Mouse (Mus musculus): ENCODE measurements around the gene Prkacb. TPM values are rescaled to one million over a fixed set of nuclear protein-coding genes. Genes with fewer than 3 reads are reported as not detected.
A peak's percentile ranks its signal among the peaks of the same experiment; 100 is the strongest.
"Not testable (repeated sequence)": the region's sequence is repeated elsewhere in the genome, so short reads cannot be mapped to it uniquely, and the experiment has no call there.

The Prkacb gene
- polyA plus RNA-seq, 1 experiment from 2014 or later, result 37.5 TPM

- no peak overlapping the region for H3K9ac ChIP-seq (replicated peaks; ENCODE audit: low read depth)
- H3K27ac ChIP-seq (ENCODE audit: low read length), result no peak overlapping the region
- H3K9me3 ChIP-seq (ENCODE audit: low read length), result no peaks in the 10 kb centered on the region
- no peaks in the 10 kb centered on the region for H3K4me1 ChIP-seq (ENCODE audit: insufficient read depth, low read depth, low read length)
- no peaks in the 10 kb centered on the region for H3K27me3 ChIP-seq (replicated peaks; ENCODE audit: insufficient read depth, low read length)
- DNase-seq (ENCODE audit: low spot score), result no peak
- TF ChIP-seq CTCF (IDR thresholded peaks at IDR 0.05), result no peak
- WGBS, result 90% methylated on average over 5 of the region's 5 CpGs
- no peak for ATAC-seq
- H3K4me2 ChIP-seq (replicated peaks; ENCODE audit: low read depth, low read length), result no peak overlapping the region
- H3K4me3 ChIP-seq (ENCODE audit: low read depth, low read length), result no peak overlapping the region
- H3K36me3 ChIP-seq (ENCODE audit: insufficient read depth, low read length), result peaks cover 21% of the 10 kb centered on the region
Measured at GRCm38 (mm10) chr3:146741158-146741557, 71.6 kb downstream of the Prkacb start.

- DNase-seq (ENCODE audit: low spot score); H3K9ac ChIP-seq (replicated peaks; ENCODE audit: low read depth); H3K4me3 ChIP-seq (ENCODE audit: low read depth, low read length); H3K27ac ChIP-seq (ENCODE audit: low read length); H3K9me3 ChIP-seq (ENCODE audit: low read length); ATAC-seq; H3K4me2 ChIP-seq (replicated peaks; ENCODE audit: low read depth, low read length); H3K4me1 ChIP-seq (ENCODE audit: insufficient read depth, low read depth, low read length); H3K27me3 ChIP-seq (replicated peaks; ENCODE audit: insufficient read depth, low read length): not testable (repeated sequence)
- H3K36me3 ChIP-seq (ENCODE audit: insufficient read depth, low read length), result peaks cover 17% of the 10 kb centered on the region
- WGBS, result 74% methylated on average over 6 of the region's 6 CpGs
Measured at GRCm38 (mm10) chr3:146736186-146736585, 76.6 kb downstream of the Prkacb start.

DNA sequence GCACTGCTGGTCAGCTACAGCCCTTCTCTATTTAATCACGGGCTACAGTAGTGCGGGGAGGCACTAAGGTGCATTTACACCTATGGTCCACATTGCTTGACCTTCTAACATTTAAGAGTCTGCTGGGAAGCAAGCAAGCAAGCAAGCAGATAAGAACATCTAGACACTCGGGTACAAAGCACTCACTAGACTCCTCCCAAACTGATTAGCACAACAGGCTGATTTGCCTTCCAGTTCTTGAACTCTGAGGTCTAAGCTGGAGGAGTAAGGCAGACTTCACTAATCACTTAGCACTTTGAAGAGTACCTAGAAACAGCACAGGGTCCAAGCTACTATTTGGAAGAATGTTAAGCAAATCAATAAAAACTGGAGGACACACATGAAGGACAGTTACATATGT, 77.1 kb downstream of the Prkacb start:
- TF ChIP-seq EP300 (IDR thresholded peaks at IDR 0.05), result no peak
- TF ChIP-seq CTCF (IDR thresholded peaks at IDR 0.05), result no peak
- 67% methylated on average over 3 of the region's 3 CpGs for WGBS
- no peaks in the 10 kb centered on the region for H3K9me3 ChIP-seq (ENCODE audit: low read length)
- H3K4me1 ChIP-seq (ENCODE audit: insufficient read depth, low read depth, low read length), result no peaks in the 10 kb centered on the region
- no peak for DNase-seq (ENCODE audit: low spot score)
- no peak overlapping the region for H3K4me2 ChIP-seq (replicated peaks; ENCODE audit: low read depth, low read length)
- no peak overlapping the region for H3K27ac ChIP-seq (ENCODE audit: low read length)
- no peak overlapping the region for H3K9ac ChIP-seq (replicated peaks; ENCODE audit: low read depth)
- no peak for ATAC-seq
- peaks cover 14% of the 10 kb centered on the region for H3K36me3 ChIP-seq (ENCODE audit: insufficient read depth, low read length)
- H3K4me3 ChIP-seq (ENCODE audit: low read depth, low read length), result no peak overlapping the region
- H3K27me3 ChIP-seq (replicated peaks; ENCODE audit: insufficient read depth, low read length), result no peaks in the 10 kb centered on the region

DNA sequence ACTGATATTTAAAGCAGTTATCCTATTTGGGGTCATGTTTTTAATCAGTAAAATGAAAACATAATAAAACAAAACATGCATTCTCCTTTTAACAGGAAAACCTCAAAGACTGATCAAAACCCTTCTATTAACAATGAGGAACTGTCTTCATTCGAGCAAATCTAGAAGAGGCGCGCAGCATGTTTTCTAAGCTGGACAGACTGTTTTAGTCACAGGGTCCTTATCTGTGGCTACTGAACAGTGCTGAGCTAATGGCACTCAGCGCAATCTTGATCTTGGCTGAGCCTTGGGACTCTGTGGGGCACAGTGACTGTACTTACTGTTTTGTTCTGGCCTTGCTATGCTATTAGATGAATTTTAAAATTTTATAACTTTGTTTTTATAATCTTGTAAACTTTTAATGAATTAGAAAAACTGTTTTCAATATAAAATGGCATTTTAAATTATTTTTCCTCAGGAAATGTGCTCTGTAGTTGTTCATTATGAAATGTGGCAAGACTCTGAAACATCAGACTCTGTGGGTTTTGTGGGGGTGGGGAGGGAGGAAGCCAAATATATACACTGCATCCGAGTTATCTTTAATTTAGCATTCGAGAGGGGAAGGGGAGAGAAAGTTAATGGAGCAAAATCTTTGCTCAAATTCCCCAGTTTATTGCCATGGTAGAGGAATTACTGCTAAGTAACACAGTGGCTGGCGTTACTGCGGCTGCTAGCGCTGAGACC, 77.7 kb downstream of the Prkacb start:
- no peak for TF ChIP-seq CTCF (IDR thresholded peaks at IDR 0.05)
- TF ChIP-seq EP300 (IDR thresholded peaks at IDR 0.05), result no peak
- Histone ChIP-seq H3K36me3 (ENCODE audit: insufficient read depth, low read length) (peaks cover 14% of the 10 kb centered on the region), H3K4me1 (ENCODE audit: insufficient read depth, low read depth, low read length) (no peaks in the 10 kb centered on the region), H3K27me3 (replicated peaks; ENCODE audit: insufficient read depth, low read length) (no peaks in the 10 kb centered on the region), H3K4me2 (replicated peaks; ENCODE audit: low read depth, low read length) (no peak overlapping the region), H3K27ac (ENCODE audit: low read length) (no peak overlapping the region), H3K4me3 (ENCODE audit: low read depth, low read length) (no peak overlapping the region), H3K9ac (replicated peaks; ENCODE audit: low read depth) (no peak overlapping the region), H3K9me3 (ENCODE audit: low read length) (no peaks in the 10 kb centered on the region)
- DNase-seq (ENCODE audit: low spot score), result no peak
- no peak for ATAC-seq
- 80% methylated on average over 9 of the region's 9 CpGs for WGBS

DNA sequence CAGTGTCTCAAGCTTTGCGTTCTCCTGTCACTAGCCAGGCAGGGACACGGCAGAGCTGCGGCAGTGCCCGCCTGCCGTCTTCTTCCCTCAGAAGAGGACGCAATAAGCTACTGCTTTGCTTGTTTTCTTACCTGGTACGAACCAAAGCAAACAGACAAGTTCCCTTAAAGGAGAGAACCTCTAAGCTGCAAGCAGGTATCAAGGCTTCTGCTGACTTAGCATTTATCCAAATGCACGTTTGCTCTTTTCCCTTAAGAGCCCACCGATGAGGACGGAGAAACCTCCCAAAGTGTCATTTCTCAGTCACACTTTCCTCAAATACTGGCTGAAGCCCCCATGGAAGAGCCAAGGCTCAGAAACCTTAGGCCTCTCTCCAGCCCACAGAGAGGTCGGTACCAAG, 81.3 kb downstream of the Prkacb start:
- Histone ChIP-seq H3K9ac (replicated peaks; ENCODE audit: low read depth) (no peak overlapping the region), H3K27ac (ENCODE audit: low read length) (no peak overlapping the region), H3K4me3 (ENCODE audit: low read depth, low read length) (no peak overlapping the region), H3K4me1 (ENCODE audit: insufficient read depth, low read depth, low read length) (no peaks in the 10 kb centered on the region), H3K9me3 (ENCODE audit: low read length) (no peaks in the 10 kb centered on the region), H3K36me3 (ENCODE audit: insufficient read depth, low read length) (peaks cover 13% of the 10 kb centered on the region), H3K4me2 (replicated peaks; ENCODE audit: low read depth, low read length) (no peak overlapping the region), H3K27me3 (replicated peaks; ENCODE audit: insufficient read depth, low read length) (no peaks in the 10 kb centered on the region)
- ATAC-seq (no peak), DNase-seq (ENCODE audit: low spot score) (no peak)
- TF ChIP-seq EP300 (IDR thresholded peaks at IDR 0.05), result no peak
- no peak for TF ChIP-seq CTCF (IDR thresholded peaks at IDR 0.05)
- 92% methylated on average over 11 of the region's 11 CpGs for WGBS

GRCm38 (mm10) chr3:146723037-146723436, 89.8 kb downstream of the Prkacb start:
- Histone ChIP-seq H3K9ac (replicated peaks; ENCODE audit: low read depth) (no peak overlapping the region), H3K4me3 (ENCODE audit: low read depth, low read length) (no peak overlapping the region), H3K27ac (ENCODE audit: low read length) (no peak overlapping the region), H3K4me2 (replicated peaks; ENCODE audit: low read depth, low read length) (no peak overlapping the region), H3K4me1 (ENCODE audit: insufficient read depth, low read depth, low read length) (no peaks in the 10 kb centered on the region), H3K27me3 (replicated peaks; ENCODE audit: insufficient read depth, low read length) (no peaks in the 10 kb centered on the region), H3K36me3 (ENCODE audit: insufficient read depth, low read length) (peaks cover 10% of the 10 kb centered on the region), H3K9me3 (ENCODE audit: low read length) (no peaks in the 10 kb centered on the region)
- DNase-seq (ENCODE audit: low spot score) (peak; percentile 61), ATAC-seq (0 out of 2 replicates have a peak, but pooled peaks have one; percentile 23)
- 39% methylated on average over 3 of the region's 3 CpGs for WGBS
- TF ChIP-seq CTCF (IDR thresholded peaks at IDR 0.05) (no peak), EP300 (IDR thresholded peaks at IDR 0.05) (no peak)

DNA sequence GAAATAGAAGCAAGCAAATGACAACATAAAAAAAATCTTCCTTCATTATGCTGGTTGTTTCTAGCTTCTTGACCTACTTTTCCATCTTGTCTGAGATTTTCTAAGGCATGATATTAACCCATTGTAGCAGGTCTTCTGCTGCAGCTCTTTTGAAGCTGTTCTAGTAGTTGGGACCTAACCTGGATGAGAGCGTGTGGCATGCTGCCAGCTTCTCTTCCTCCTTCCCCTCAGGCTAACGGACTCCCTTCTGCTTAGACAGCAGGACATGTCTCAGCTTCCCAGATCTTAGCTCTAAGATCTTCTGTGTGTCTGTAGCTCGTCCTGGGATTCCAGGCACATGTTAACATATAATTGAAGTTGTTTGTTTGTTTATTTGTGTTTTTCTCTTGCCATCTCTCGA, 93.1 kb downstream of the Prkacb start:
- no peaks in the 10 kb centered on the region for H3K36me3 ChIP-seq (ENCODE audit: insufficient read depth, low read length)
- WGBS, result 55% methylated on average over 4 of the region's 4 CpGs

More for the DNA sequence above, 93.1 kb downstream of the Prkacb start:
- H3K9me3 ChIP-seq (ENCODE audit: low read length), result no peaks in the 10 kb centered on the region
- DNase-seq (ENCODE audit: low spot score) (no peak), ATAC-seq (no peak)
- H3K27me3 ChIP-seq (replicated peaks; ENCODE audit: insufficient read depth, low read length), result no peaks in the 10 kb centered on the region
- TF ChIP-seq CTCF (IDR thresholded peaks at IDR 0.05) (no peak), EP300 (IDR thresholded peaks at IDR 0.05) (no peak)
- H3K9ac ChIP-seq (replicated peaks; ENCODE audit: low read depth), result no peak overlapping the region
- H3K27ac ChIP-seq (ENCODE audit: low read length), result no peak overlapping the region
- no peaks in the 10 kb centered on the region for H3K4me1 ChIP-seq (ENCODE audit: insufficient read depth, low read depth, low read length)
- no peak overlapping the region for H3K4me3 ChIP-seq (ENCODE audit: low read depth, low read length)
- H3K4me2 ChIP-seq (replicated peaks; ENCODE audit: low read depth, low read length), result no peak overlapping the region

Data from lung, postnatal 0 days (tissue).